Mouse (Mus musculus) embryo, embryonic 11 days (tissue): ENCODE results near the gene 1810010D01Rik.

ENCODE experiments used
- DNase-seq: peaks from one replicate; pipeline ENCODE4 v3.0.0-alpha.2; 2015

1810010D01Rik gene

DNA sequence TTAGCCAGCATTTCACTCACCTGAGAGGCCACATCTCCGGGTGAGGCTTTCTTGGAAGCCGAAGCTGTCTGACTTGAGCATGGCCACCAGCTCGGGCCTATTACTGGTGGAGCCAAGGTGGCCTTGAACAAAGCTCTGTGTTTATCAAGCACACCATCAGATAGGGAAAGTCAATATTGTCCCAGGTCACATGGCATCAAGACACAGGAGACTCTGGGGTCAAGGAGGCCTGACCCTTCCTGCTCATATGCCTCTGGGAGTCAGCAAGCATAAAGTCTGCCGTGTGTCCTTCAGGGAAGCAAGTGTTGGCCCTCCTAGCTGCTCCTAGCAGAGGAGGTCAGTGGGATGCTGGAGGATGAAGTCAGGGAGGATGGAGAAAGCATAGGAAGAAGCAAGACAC is at the start of gene 1810010D01Rik:
1810010D01Rik (minus strand) TSS at position 114 of the 400 bp plus-strand sequence.
- DNase-seq: no peak

DNA sequence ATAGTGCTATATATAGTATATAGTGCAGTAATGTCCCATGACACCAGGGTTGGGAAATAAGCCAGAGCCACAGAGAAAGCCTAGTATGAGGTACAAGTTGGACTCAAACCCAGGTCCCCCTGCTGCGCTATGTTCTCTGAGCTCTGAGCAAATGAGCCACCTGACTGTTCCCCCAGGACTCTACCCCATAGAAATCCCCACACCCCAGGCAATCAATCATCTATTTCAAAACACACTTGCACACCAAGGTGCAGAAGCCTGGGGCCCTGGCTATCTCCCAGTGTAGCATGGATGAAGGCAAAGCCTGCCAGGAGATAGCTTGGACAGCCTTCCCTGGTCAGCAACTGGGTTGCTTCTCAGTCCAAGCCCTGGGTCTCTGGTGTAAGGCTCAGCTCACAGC is 48.2 kb upstream of the 1810010D01Rik start:
- no peak for DNase-seq

DNA sequence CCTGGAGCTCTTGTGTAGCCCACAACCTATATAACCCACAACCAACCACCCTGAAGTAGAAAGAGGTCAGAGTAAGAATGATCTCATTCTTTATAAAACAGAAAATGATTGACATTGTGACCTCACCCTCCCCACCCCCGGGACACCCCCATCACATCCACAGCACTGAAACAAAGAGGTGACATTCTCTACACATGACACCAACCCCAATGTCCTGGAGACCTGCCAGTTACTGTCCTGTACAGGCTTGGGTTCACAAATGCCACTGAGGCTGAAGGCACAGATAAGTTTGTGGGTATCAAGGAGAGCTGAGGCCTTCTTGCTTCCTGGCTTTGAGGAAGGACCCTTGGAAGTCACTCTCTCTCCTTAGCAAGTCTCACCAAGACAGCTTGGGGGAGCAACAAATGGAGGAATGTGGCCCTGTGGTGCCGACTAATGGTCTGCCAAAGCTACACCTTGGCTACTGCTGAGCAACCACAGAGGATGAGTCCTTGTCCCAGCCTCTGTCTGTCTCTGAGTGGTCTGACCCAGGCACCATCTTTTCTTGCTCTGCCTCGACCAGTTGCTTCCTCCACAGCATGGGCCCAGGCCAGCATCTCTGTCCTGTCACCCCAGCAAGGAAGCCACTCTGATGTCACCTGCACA is 46.2 kb upstream of the 1810010D01Rik start:
- DNase-seq: no peak

DNA sequence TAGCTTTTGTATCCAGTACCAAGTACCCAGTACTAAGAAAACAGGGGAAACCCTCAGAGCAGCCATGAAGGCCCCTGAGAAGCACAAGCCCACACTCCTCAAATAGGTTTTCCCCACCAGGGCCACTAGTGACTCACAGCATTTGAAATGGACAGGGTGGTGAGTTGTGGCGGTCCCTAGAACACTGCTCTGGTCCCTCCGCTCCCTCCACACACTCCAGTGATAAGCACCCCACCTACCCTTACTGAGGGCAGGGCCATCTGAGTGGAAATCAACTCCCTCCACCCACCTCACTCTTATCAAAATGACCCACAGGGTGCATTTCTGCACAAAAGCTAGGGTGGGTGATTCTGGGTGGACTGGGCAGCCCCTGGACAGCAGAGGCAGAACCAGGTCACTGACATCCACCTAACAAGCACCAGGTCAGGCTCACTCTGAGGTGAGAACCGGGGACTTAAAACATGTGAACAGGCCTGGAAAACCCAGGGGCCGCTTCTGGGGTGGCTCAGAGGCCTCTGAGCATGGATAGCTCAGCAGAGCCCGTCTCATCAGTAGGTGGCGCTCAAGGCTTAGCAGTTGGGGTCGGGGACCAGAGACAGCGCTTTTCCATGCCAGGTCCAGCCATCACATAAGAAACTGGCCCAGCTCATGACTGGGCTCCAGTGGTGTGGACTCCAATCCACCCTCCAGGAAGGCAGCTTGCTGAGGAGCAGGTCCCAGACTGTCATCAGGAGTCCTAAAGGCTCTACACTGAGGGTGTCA is 45.0 kb upstream of the 1810010D01Rik start:
- peak; percentile 92 for DNase-seq

DNA sequence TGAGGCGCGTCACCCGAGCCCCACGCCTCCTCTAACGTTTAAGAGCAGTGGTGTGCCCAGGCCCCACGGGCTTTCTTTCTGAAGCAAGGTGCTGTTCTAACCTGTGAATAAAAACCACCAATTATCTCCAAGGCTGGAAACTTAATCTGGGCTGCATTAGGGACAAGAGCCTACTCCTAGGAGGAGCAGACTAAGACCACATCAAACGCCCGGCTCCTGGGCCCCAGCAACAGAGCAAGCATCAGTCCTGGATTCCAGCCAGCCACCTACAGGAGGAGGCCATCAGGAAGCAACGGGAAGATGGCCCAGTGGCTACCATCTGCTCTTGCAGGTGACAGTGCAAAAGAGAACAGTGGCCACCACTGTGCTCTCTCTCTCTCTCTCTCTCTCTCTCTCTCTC is 42.3 kb upstream of the 1810010D01Rik start:
- DNase-seq: no peak

DNA sequence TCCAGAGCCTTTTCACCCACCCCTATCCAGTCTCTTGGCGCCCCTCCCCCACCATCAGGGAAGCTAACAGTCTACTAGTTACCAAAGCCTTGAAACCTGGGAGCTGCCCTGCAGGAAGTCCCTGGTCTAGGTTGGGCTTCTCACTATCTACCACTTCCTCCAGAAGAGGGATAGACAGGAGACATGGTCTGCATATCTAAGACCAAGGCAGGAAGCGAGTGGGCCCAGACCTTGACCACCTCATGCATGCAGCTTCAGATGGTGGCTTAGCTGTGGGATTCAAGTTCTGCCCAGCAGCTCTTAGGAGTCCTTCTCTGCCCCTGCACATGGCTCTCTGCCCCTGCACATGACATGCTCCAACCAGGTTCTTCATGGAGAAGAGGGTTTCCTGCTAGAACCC is 41.0 kb upstream of the 1810010D01Rik start:
- DNase-seq: no peak

DNA sequence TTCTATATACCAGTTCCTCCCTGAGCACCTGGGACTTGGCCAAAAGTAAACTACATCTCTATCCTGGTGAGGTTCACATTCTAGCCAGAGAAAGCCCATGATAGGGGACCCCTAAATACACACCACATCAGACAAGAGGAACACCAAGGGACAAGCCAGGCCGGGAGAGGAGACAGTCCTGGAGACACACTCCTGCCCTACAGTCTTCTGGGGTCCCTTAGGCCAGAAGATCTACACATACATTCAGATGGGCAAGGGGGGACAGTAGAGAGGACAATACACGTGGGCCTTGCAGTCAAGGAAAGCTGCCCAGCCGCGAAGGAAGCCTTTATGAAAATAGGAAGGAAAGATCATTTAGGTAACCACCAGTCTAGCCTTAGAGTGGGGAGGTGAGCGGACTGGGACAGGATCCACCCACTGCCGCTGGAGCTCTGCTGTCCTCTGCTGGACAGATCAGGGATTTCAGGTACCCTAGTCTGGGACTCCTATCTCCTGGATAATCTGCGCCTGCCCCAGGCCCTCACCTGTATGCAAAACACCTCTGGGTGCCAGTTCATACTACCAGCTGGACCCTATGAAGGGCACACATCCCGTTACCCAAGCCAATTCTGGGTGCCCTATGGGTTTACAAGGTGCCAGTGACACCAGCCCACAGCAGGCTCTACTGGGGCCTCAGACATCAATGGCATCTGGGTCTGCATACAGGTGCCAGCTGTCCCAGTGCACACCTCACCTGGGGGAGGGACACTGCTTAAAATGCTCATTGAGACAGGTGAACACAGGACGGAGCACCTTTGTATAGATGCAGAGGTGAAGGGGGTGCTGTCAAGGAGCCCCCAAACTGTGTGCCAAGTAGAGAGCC is 35.2 kb upstream of the 1810010D01Rik start:
- peak; percentile 82 for DNase-seq

DNA sequence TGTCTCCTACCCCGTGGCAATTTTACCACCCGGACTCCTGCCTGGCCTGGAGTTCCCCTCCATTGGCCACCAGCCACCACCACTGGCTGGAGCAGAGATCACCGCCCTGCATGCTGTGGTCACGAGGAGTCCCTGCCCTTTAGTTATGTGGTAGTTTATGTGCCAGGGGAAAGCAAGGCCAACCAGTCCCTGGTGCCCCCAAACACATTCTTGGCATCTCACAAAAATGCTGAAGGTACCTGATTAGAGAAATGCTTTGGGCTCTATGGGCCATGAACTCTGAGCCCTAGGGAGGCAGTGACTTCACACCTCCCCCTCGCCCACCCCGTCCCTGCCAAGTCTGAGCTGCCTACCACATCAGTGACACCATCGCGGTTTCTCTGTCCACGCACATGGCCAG is 34.1 kb upstream of the 1810010D01Rik start:
- no peak for DNase-seq

DNA sequence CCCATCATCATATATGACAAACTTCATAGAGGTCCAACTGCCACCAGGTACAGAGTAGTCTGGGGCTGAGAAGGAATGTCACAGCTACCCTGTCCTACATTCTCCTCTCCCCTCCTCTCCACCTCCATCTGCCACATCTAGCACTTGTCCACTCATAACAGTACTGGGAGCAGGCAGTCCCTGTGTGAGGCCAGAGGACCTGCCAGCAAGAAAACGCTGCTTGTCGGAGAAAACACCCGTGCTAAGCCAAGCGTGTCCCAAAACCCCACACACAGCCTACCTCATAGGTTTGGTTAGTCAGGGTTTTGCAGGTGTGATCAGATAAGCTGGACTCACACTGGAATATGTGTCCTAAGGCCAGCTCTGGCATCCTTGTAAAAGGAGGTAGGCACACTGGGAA is 33.0 kb upstream of the 1810010D01Rik start:
- no peak for DNase-seq

DNA sequence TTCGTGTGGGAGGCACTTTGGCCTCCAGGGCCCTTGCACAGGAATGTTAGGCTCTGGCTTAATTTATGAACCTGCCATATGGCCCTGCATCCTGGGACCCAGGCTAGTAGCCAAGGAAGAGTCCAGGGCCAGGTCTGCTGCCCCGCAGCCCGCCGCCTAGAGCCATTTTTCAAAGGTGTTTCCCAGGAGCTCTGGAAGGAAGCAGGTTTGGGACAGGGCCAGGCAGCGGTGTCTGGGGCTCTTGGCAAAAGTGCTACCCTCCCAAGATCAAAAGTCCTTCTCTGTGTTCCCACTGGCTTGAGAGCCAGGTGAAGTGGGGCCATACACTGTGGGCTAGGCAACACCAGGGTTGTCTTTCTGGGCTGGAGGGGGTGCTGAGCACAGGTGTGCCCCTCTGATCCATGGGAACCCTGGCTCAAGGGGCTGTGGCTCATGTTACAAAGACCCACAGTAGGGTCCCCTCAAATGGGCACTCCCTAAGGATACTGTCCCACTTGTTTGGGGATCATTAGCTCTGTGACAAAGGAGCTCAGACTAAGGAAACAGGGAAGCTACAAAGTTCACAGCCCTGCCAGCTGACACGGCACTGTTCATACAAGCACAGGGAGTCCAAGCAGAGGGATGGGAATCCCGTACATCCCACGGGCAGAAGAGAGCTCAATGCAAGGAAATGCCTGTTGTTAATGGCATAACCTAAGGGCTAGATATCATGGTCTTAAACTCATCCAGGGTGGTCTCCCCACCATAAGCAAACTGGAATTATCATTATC is 32.0 kb upstream of the 1810010D01Rik start:
- DNase-seq: no peak

DNA sequence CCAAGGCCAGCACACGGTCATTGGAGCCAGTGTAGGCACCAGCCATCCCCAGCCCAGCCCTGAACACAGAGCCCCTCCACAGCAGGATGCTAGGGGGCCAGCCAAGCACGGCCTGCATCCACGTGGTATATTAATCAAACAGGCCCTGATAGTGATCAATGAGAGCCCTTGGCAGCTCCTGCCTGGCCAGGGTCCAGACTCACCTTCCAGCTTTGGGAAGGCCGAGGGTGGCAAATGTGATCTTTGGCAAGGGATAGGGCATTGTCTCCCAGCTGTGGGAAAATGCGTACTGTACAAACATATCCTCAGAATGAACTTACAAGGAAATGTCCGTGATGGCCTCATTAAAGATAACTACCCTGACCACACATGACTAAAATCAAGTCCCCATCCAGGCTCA is 31.2 kb upstream of the 1810010D01Rik start:
- no peak for DNase-seq

DNA sequence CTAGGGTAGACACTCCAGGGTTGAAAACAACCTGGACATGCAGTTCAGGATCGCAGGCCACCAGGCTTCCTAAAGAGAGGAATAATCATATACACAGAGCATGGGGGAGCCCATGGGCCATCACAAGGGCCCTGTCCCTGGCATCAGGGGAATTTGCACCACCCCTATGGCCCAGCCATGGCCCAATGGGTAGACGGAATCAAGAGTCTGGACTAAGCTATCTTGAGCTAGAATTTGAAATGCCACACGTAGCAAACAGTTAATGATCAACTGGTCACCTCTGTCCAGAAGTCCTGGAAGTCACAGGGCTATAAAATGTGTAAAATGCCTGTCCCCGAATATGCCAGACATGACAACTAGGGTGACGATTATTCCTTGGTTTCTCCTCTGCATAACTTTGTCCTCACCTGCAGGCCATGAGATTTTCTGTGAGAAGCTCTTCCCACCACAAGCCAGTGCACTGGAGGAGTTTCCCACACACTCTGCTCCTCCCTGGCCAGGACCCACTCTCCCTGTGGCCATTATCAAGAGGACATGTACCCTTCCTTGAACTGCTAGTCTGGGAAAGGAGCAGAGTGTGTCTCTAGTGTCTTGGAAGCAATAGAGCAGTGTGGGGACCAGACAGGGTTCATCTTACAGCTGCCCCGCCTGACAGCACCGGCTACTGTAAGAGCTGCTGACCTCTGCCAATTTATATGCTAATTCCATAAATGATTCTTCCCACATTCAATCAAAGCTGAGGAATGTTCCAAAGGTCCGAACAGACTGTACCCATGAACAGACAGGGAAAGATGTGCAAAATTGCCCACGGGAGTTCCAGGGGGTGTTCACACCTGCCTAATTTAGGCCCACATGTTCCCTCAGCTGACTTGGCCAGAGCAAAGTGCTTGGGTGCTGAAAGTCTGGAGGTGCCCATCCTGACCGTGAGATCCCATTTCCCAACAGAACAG is 27.2 kb upstream of the 1810010D01Rik start:
- no peak for DNase-seq

DNA sequence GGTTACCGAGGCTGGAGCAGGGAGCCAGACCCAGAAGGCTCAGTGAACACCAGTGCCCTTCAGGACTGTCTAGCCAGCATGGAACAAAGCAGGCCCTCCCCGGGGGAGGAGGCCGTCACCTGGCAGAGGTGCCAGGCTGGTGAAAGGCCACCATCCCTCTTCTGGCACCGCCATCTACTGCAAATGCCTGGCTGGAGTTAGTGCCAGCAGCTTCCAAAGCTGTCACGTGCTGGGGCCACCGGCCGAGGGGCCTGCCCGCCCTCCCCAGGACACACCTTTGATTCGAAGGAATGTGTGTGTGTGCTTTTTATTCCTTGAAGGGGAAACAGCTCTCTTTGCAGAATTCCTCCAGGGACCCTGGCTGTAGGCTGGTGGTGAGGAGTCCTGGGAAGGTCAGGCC is 23.7 kb upstream of the 1810010D01Rik start:
- no peak for DNase-seq

DNA sequence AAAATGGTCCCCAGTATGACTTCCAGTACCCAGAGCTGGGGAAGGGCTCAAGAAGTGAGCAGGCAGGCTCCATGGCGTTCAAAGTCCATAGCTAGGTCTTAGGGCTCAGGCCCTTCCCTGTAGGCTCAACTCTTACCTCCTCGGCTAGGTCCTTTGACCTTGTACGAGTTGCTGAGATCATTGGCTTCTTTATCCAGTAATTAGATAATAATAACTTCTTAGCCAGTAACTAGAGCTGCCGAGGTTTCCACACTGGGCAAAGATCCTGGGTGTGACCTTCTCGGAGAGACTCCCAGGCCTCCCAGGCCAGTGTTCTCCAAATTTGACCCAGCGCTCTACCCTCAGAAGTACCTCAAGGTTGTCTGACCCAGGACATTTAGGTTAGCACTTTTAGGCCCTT is 18.7 kb upstream of the 1810010D01Rik start:
- DNase-seq: no peak

DNA sequence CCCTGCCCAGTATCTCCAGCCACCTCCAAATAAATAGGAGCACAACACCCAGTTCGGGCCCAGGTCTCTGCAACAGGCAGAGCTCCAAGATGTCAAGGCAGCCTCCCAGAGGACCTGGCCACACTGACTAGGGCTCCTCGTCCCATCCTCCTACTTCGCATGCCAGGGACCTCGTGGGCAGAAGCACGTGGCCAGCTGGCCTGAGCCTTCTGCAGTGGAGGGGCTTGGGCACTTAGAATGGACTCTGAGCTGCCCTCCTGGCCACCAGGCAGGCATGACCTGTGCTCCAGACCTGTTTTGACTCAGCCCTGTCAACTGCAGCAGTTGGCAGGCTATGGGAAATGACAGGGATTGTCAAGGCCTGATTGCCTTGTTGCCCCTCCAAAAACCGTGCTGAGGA is 17.7 kb upstream of the 1810010D01Rik start:
- no peak for DNase-seq

DNA sequence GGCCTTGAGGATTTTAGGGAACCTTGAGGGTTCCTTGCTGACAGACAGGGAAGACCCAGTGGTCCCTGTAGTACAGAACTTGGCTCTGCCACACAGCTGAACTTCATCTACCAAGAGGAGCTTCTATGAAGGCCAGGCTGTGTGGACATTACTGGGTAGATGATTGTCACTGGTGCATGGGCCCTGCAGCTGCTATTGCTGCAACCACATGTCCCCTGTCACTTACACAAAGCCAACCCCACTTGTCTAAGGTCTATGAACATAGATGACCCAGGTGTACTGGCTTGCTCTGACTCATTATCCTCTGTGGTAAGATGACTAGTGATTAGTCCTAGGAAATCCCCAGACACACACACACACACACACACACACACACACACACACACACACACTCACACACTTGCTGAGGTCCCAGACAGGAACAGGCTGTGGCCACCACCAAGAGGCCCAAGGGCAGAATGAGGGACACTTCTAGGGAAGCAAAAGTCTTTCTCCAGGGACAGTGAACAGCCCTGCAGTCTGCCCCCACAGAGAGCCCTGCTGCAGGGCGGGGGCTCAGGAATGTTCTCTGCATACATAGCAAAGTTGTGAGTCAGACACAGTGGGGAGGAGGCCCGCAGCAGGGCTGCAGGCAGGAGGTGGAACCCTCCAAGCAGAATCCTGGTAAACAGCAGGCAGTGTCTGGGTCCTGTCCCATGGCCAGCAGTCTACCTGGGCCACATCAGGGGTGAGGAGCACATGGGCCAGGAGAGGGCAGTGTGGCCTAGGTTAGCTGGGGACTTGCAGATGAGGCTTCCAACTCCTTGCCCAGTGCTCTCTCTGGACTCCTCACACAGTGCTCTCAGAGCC is 14.1 kb upstream of the 1810010D01Rik start:
- peak; percentile 40 for DNase-seq

DNA sequence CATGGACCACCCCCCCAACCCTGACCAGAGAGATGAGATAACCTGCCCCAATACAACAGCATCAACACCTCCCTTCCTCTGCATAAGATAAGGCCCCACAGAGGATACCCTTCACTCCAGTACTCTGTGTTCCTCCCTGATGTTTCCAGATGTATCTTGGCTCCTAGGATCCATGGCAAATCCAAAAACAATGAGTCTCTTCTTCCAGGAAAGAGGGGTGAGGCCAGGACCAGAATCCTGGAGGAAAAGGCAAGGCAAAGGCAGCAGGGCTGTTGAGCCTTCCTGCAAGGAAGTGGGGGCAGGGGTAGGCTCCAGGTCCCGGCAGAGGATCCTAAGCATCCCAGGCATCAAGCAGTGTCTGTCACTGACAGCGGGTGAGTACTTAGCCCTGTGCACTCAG is 13.4 kb upstream of the 1810010D01Rik start:
- DNase-seq: no peak

DNA sequence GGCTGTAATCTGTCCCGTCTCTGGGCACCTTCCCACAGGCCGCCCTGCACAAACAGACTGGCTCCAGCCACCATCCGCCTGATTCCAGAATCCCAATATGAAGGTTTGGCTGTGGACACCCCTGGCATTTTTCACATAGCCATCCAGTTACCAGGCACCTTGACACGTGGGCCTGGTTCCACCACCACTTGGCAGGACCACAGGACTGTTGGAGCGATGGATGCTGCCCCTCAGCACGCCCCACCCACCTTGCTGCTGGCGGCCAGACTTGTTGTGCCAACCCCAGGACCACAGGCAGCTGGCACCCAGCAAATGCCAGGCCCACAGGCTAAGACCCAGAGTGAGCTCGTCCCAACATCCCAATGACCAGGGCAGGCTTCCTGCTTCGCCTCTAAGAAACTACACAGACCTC is 11.5 kb upstream of the 1810010D01Rik start:
- DNase-seq: no peak

DNA sequence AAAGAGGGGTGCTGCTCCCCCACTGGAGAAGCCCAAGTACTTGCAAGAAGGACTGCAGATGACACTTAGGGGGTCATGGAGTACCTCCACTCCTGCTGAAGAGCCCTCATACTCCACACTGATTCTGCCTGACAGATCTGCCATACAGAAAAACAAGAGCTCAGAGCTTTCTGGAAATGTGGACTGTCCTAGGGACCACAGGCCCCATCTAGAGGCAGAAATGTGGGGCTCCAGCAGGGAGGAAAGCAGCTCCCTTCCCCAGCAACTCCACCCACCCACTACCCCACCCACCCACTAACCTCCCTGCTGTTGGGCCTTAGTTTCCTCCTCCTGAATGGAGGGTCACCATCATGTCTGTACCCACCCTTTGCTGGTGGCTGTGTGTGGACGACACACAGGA is 8.7 kb upstream of the 1810010D01Rik start:
- peak; percentile 60 for DNase-seq

DNA sequence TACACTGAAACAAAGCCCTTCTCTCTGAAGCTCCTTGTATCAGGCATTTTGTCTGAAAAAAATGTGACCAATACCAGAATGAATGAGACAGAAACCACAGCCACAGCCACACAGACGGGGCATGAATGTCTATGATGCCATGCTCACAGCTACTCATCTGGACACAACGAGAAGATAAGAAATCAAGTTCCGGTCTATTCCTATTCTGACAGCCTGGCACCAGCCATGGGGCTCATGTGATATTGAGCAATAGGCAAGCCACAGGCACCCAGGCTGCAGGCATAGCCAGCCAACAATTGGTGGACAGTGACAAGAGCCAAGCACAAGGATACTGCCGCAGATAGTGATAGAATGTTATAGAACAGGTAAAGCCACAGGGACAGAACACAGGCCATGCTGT is 7.6 kb upstream of the 1810010D01Rik start:
- no peak for DNase-seq
